Mouse (Mus musculus): ENCODE data around the gene Tent5c. TPM values are rescaled to one million over a fixed set of nuclear protein-coding genes. Genes with fewer than 3 reads are reported as not detected.

The Tent5c gene
- polyA plus RNA-seq, 1 experiment from 2014 or later, result 11.5 TPM

- ATAC-seq (no peak), DNase-seq (ENCODE audit: low spot score) (no peak)
- no peak overlapping the region for H3K27ac ChIP-seq (ENCODE audit: low read length)
- no peak for TF ChIP-seq EP300 (IDR thresholded peaks at IDR 0.05)
- TF ChIP-seq CTCF (IDR thresholded peaks at IDR 0.05), result no peak
- 57% methylated on average over 4 of the region's 4 CpGs for WGBS
- no peaks in the 10 kb centered on the region for H3K36me3 ChIP-seq (ENCODE audit: insufficient read depth, low read length)
- H3K27me3 ChIP-seq (replicated peaks; ENCODE audit: insufficient read depth, low read length), result no peaks in the 10 kb centered on the region
- no peaks in the 10 kb centered on the region for H3K4me1 ChIP-seq (ENCODE audit: insufficient read depth, low read depth, low read length)
- H3K9me3 ChIP-seq (ENCODE audit: low read length), result no peaks in the 10 kb centered on the region
- no peak overlapping the region for H3K4me3 ChIP-seq (ENCODE audit: low read depth, low read length)
- H3K4me2 ChIP-seq (replicated peaks; ENCODE audit: low read depth, low read length), result no peak overlapping the region
- no peak overlapping the region for H3K9ac ChIP-seq (replicated peaks; ENCODE audit: low read depth)
Observed at GRCm38 (mm10) chr3:100507174-100507573, 18.1 kb upstream of the Tent5c start.

GRCm38 (mm10) chr3:100506715-100507114 lies 17.6 kb upstream of the Tent5c start:
- Histone ChIP-seq H3K9ac (replicated peaks; ENCODE audit: low read depth) (no peak overlapping the region), H3K4me2 (replicated peaks; ENCODE audit: low read depth, low read length) (no peak overlapping the region), H3K36me3 (ENCODE audit: insufficient read depth, low read length) (no peaks in the 10 kb centered on the region), H3K27ac (ENCODE audit: low read length) (no peak overlapping the region), H3K4me3 (ENCODE audit: low read depth, low read length) (no peak overlapping the region), H3K4me1 (ENCODE audit: insufficient read depth, low read depth, low read length) (no peaks in the 10 kb centered on the region), H3K9me3 (ENCODE audit: low read length) (no peaks in the 10 kb centered on the region), H3K27me3 (replicated peaks; ENCODE audit: insufficient read depth, low read length) (no peaks in the 10 kb centered on the region)
- no peak for ATAC-seq
- no peak for DNase-seq (ENCODE audit: low spot score)
- WGBS, result 45% methylated on average over 2 of the region's 2 CpGs
- no peak for TF ChIP-seq EP300 (IDR thresholded peaks at IDR 0.05)
- no peak for TF ChIP-seq CTCF (IDR thresholded peaks at IDR 0.05)

GRCm38 (mm10) chr3:100503882-100504281 lies 14.8 kb upstream of the Tent5c start:
- no peak overlapping the region for H3K4me2 ChIP-seq (replicated peaks; ENCODE audit: low read depth, low read length)
- H3K27me3 ChIP-seq (replicated peaks; ENCODE audit: insufficient read depth, low read length), result no peaks in the 10 kb centered on the region
- H3K9ac ChIP-seq (replicated peaks; ENCODE audit: low read depth), result no peak overlapping the region
- 63% methylated on average over 6 of the region's 6 CpGs for WGBS
- H3K9me3 ChIP-seq (ENCODE audit: low read length), result no peaks in the 10 kb centered on the region
- no peak for ATAC-seq
- DNase-seq (ENCODE audit: low spot score), result no peak
- H3K4me1 ChIP-seq (ENCODE audit: insufficient read depth, low read depth, low read length), result no peaks in the 10 kb centered on the region
- no peak overlapping the region for H3K27ac ChIP-seq (ENCODE audit: low read length)
- H3K4me3 ChIP-seq (ENCODE audit: low read depth, low read length), result no peak overlapping the region
- H3K36me3 ChIP-seq (ENCODE audit: insufficient read depth, low read length), result no peaks in the 10 kb centered on the region
- TF ChIP-seq EP300 (IDR thresholded peaks at IDR 0.05) (no peak), CTCF (IDR thresholded peaks at IDR 0.05) (no peak)

- WGBS, result 58% methylated on average over 6 of the region's 6 CpGs
- no peak for DNase-seq (ENCODE audit: low spot score)
- H3K4me1 ChIP-seq (ENCODE audit: insufficient read depth, low read depth, low read length), result no peaks in the 10 kb centered on the region
- no peaks in the 10 kb centered on the region for H3K27me3 ChIP-seq (replicated peaks; ENCODE audit: insufficient read depth, low read length)
- no peak for TF ChIP-seq CTCF (IDR thresholded peaks at IDR 0.05)
- no peak for TF ChIP-seq EP300 (IDR thresholded peaks at IDR 0.05)
- ATAC-seq, result no peak
- no peaks in the 10 kb centered on the region for H3K36me3 ChIP-seq (ENCODE audit: insufficient read depth, low read length)
- no peak overlapping the region for H3K27ac ChIP-seq (ENCODE audit: low read length)
- H3K9me3 ChIP-seq (ENCODE audit: low read length), result no peaks in the 10 kb centered on the region
- H3K9ac ChIP-seq (replicated peaks; ENCODE audit: low read depth), result no peak overlapping the region
- no peak overlapping the region for H3K4me2 ChIP-seq (replicated peaks; ENCODE audit: low read depth, low read length)
- no peak overlapping the region for H3K4me3 ChIP-seq (ENCODE audit: low read depth, low read length)
Observed at GRCm38 (mm10) chr3:100502516-100502915, 13.4 kb upstream of the Tent5c start.

DNA sequence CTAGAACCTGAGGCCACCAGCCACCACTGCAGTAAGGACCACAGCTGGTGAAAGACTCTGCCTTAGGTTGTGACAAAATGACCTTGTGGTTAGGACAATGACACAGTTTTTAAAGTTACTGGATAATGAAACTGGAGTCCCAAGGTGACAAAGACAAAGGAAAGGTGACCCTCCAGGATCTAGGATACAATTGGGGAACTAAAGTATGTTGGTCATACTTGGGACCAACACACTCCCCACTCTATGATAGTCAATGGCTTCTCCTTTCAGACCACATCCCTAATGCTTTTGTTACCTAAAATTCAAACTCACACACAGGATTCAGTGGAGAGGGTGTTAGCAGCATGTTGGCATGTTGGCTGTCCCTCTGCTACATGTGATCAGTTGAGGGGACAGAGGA lies 12.8 kb upstream of the Tent5c start:
- Histone ChIP-seq H3K27me3 (replicated peaks; ENCODE audit: insufficient read depth, low read length) (no peaks in the 10 kb centered on the region), H3K36me3 (ENCODE audit: insufficient read depth, low read length) (no peaks in the 10 kb centered on the region), H3K4me2 (replicated peaks; ENCODE audit: low read depth, low read length) (no peak overlapping the region), H3K27ac (ENCODE audit: low read length) (no peak overlapping the region), H3K9ac (replicated peaks; ENCODE audit: low read depth) (no peak overlapping the region), H3K4me1 (ENCODE audit: insufficient read depth, low read depth, low read length) (no peaks in the 10 kb centered on the region), H3K9me3 (ENCODE audit: low read length) (no peaks in the 10 kb centered on the region), H3K4me3 (ENCODE audit: low read depth, low read length) (no peak overlapping the region)
- ATAC-seq (no peak), DNase-seq (ENCODE audit: low spot score) (no peak)
- no peak for TF ChIP-seq EP300 (IDR thresholded peaks at IDR 0.05)
- no peak for TF ChIP-seq CTCF (IDR thresholded peaks at IDR 0.05)

- WGBS, result 58% methylated on average over 3 of the region's 3 CpGs
- Histone ChIP-seq H3K4me2 (replicated peaks; ENCODE audit: low read depth, low read length) (no peak overlapping the region), H3K36me3 (ENCODE audit: insufficient read depth, low read length) (no peaks in the 10 kb centered on the region), H3K9me3 (ENCODE audit: low read length) (no peaks in the 10 kb centered on the region), H3K27me3 (replicated peaks; ENCODE audit: insufficient read depth, low read length) (no peaks in the 10 kb centered on the region), H3K4me1 (ENCODE audit: insufficient read depth, low read depth, low read length) (no peaks in the 10 kb centered on the region), H3K9ac (replicated peaks; ENCODE audit: low read depth) (no peak overlapping the region), H3K27ac (ENCODE audit: low read length) (no peak overlapping the region), H3K4me3 (ENCODE audit: low read depth, low read length) (no peak overlapping the region)
- DNase-seq (ENCODE audit: low spot score), result no peak
- ATAC-seq, result no peak
- TF ChIP-seq EP300 (IDR thresholded peaks at IDR 0.05) (no peak), CTCF (IDR thresholded peaks at IDR 0.05) (no peak)
Observed at GRCm38 (mm10) chr3:100496081-100496480, 7.0 kb upstream of the Tent5c start.

DNA sequence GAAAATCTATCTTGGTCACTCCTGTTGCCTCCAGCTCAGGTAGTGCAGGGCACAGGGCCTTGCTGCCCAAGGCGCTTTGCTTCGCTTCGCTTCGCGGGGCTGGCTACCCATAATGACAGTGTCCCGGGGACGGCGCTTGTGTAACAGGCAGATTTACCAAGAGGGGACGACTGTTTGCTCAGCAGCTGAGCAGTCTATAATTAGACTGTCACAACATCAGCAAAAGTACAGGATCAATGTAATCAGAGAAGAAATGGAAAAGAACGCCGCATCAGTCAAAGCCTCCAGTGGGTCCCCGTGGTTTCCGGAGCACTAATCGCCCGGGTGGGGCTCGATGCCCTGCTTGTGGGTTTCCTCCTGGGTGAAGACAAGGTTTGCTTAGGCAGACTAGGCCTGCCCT lies 6.3 kb upstream of the Tent5c start:
- Histone ChIP-seq H3K4me2 (replicated peaks; ENCODE audit: low read depth, low read length) (no peak overlapping the region), H3K4me3 (ENCODE audit: low read depth, low read length) (no peak overlapping the region), H3K27ac (ENCODE audit: low read length) (no peak overlapping the region), H3K4me1 (ENCODE audit: insufficient read depth, low read depth, low read length) (no peaks in the 10 kb centered on the region), H3K36me3 (ENCODE audit: insufficient read depth, low read length) (no peaks in the 10 kb centered on the region), H3K27me3 (replicated peaks; ENCODE audit: insufficient read depth, low read length) (no peaks in the 10 kb centered on the region), H3K9ac (replicated peaks; ENCODE audit: low read depth) (no peak overlapping the region), H3K9me3 (ENCODE audit: low read length) (no peaks in the 10 kb centered on the region)
- ATAC-seq (no peak), DNase-seq (ENCODE audit: low spot score) (no peak)
- TF ChIP-seq CTCF (IDR thresholded peaks at IDR 0.05), result no peak
- TF ChIP-seq EP300 (IDR thresholded peaks at IDR 0.05), result no peak
- 88% methylated on average over 16 of the region's 16 CpGs for WGBS
